Comparison of ENCODE assay signal across 8 mouse cellular contexts in the genomic region with DNA sequence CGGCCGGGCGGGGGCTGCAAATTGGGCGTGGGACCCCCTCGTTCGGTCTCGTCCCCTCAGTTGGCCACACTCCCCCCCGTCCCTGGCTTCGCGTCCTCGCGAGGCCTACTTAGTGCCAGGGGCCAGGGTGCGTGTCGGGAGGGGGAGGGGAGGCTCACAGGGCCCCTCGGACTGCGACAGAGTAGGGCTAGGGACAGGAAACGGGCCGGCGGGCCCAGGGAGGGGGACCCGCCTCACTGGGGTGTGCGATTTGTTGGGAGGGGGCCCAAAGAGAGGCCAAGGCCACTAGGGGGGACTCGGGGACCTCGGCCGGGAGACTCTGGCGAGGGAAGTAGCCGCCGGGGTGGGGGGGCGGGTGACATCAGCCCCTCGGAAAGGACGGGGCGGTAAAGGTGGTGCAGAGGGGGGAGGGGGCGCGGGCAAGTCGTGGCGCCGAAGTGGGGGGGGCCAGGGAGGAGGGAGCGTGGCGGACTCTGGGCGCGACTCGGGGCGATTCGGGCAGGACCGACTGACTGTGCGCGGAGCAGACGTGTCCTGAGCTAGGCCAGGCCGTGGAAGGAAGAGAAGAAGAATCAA. TPM values are rescaled to one million over a fixed set of nuclear protein-coding genes. Genes with fewer than 3 reads are reported as not detected.
DNase-seq lines count a peak whose midpoint lies in the region; ATAC-seq lines count a peak whose summit lies in the region.

No protein-coding gene starts in this region.

- H3K4me2 ChIP-seq in embryonic facial prominence, embryonic 15.5 days (replicated peaks) = peak overlapping the region; percentile 69
- H3K4me2 ChIP-seq in liver, embryonic 16.5 days (ENCODE audit: low read depth, low read length) = peak overlapping the region; percentile 97
- H3K4me2 ChIP-seq in neural tube, embryonic 13.5 days = peak overlapping the region; percentile 71

- under 1% methylated on average over 48 of the region's 48 CpGs for WGBS in embryonic facial prominence, embryonic 15.5 days
- 1% methylated on average over 48 of the region's 48 CpGs for WGBS in heart, embryonic 10.5 days
- WGBS in liver, embryonic 16.5 days (ENCODE audit: insufficient replicate concordance) = 1% methylated on average over 45 of the region's 48 CpGs
- 1% methylated on average over 44 of the region's 48 CpGs for WGBS in neural tube, embryonic 13.5 days

- H3K4me3 ChIP-seq in embryonic facial prominence, embryonic 15.5 days (replicated peaks) = peak overlapping the region; percentile 98
- peak overlapping the region; percentile 97 for H3K4me3 ChIP-seq in heart, embryonic 10.5 days
- H3K4me3 ChIP-seq in liver, embryonic 16.5 days (ENCODE audit: low read depth, low read length) = peak overlapping the region; percentile 95
- H3K4me3 ChIP-seq in neural tube, embryonic 13.5 days = peak overlapping the region; percentile 98

- peak overlapping the region; percentile 98 for H3K27ac ChIP-seq in embryonic facial prominence, embryonic 15.5 days (replicated peaks)
- peak overlapping the region; percentile 99 for H3K27ac ChIP-seq in heart, embryonic 10.5 days
- peak overlapping the region; percentile 90 for H3K27ac ChIP-seq in liver, embryonic 16.5 days (ENCODE audit: low read length)
- peak overlapping the region; percentile 100 for H3K27ac ChIP-seq in neural tube, embryonic 13.5 days (replicated peaks)

- H3K9ac ChIP-seq in embryonic facial prominence, embryonic 15.5 days = peak overlapping the region; percentile 100
- H3K9ac ChIP-seq in liver, embryonic 16.5 days (ENCODE audit: low read depth, low read length) = peak overlapping the region; percentile 96
- H3K9ac ChIP-seq in neural tube, embryonic 13.5 days = peak overlapping the region; percentile 100

- H3K9me3 ChIP-seq in embryonic facial prominence, embryonic 15.5 days (replicated peaks) = no peaks in the 10 kb centered on the region
- H3K9me3 ChIP-seq in heart, embryonic 10.5 days = 0 out of 2 replicates have a peak, but pooled peaks cover 3% of the 10 kb centered on the region
- H3K9me3 ChIP-seq in liver, embryonic 16.5 days (replicated peaks; ENCODE audit: control insufficient read depth, low read length) = no peaks in the 10 kb centered on the region; the same call in 1 of the 2 replicates
- no peaks in the 10 kb centered on the region for H3K9me3 ChIP-seq in neural tube, embryonic 13.5 days

- peaks cover 8% of the 10 kb centered on the region for H3K36me3 ChIP-seq in embryonic facial prominence, embryonic 15.5 days
- peaks cover 8% of the 10 kb centered on the region for H3K36me3 ChIP-seq in heart, embryonic 10.5 days
- peaks cover 6% of the 10 kb centered on the region for H3K36me3 ChIP-seq in liver, embryonic 16.5 days (ENCODE audit: control insufficient read depth, insufficient read depth)
- H3K36me3 ChIP-seq in neural tube, embryonic 13.5 days = peaks cover 3% of the 10 kb centered on the region; the same call in 1 of the 2 replicates

- H3K4me1 ChIP-seq in embryonic facial prominence, embryonic 15.5 days = peaks cover 49% of the 10 kb centered on the region
- H3K4me1 ChIP-seq in heart, embryonic 10.5 days = peaks cover 49% of the 10 kb centered on the region
- H3K4me1 ChIP-seq in liver, embryonic 16.5 days (ENCODE audit: control insufficient read depth, low read depth, low read length) = peaks cover 44% of the 10 kb centered on the region
- H3K4me1 ChIP-seq in neural tube, embryonic 13.5 days (replicated peaks) = peaks cover 62% of the 10 kb centered on the region

- peak; percentile 40 for ATAC-seq in embryonic facial prominence, embryonic 15.5 days (ENCODE audit: insufficient number of reproducible peaks, low FRiP score, low TSS enrichment, low read depth)
- peak; percentile 37 for ATAC-seq in liver, embryonic 16.5 days (ENCODE audit: low read depth)
- peak; percentile 66 for ATAC-seq in neural tube, embryonic 13.5 days (ENCODE audit: low read depth)

- no peaks in the 10 kb centered on the region for H3K27me3 ChIP-seq in embryonic facial prominence, embryonic 15.5 days
- H3K27me3 ChIP-seq in heart, embryonic 10.5 days (ENCODE audit: insufficient read depth, poor library complexity, severe bottlenecking) = no peaks in the 10 kb centered on the region
- H3K27me3 ChIP-seq in liver, embryonic 16.5 days (ENCODE audit: control insufficient read depth, insufficient read depth, low read depth, low read length) = no peaks in the 10 kb centered on the region
- no peaks in the 10 kb centered on the region for H3K27me3 ChIP-seq in neural tube, embryonic 13.5 days

- peak; percentile 73 for DNase-seq in CD4-positive helper T cell, adult 2 months (ENCODE audit: low read depth, low spot score)
- peak; percentile 45 to 63 for DNase-seq in adrenal gland, postnatal 4 days (ENCODE audit: low spot score in 2 of 2)
- DNase-seq in heart, embryonic 10.5 days (ENCODE audit: low spot score) = peak; percentile 92
- peak; percentile 70 for DNase-seq in kidney, adult 9 months
- DNase-seq in testis, postnatal 10 days (ENCODE audit: low spot score) = peak; percentile 87

RNA-seq across cellular contexts. Expression of gene Gm20721, which starts 15.8 kb away (rescaled TPM):
- 1 to 10 TPM; 2.1 to 2.2 TPM for total RNA-seq in adrenal gland, postnatal 4 days (2021)
- 26.0 and 38.6 TPM in 2 replicates for polyA plus RNA-seq in embryonic facial prominence, embryonic 15.5 days (2015; fragmentation: Nextera tagmentation; extraction: Ambion mirVana)
- polyA plus RNA-seq in heart, embryonic 10.5 days (2016; fragmentation: Nextera tagmentation; extraction: Ambion mirVana) = 7.1 and 20.6 TPM in 2 replicates
- 31.8 and 34.8 TPM in 2 replicates for polyA plus RNA-seq in liver, embryonic 16.5 days (2015; fragmentation: Nextera tagmentation; extraction: Ambion mirVana)
- polyA plus RNA-seq in neural tube, embryonic 13.5 days (2015; fragmentation: Nextera tagmentation; extraction: Ambion mirVana) = 14.3 and 28.0 TPM in 2 replicates

RNA-seq across cellular contexts. Expression of gene Gnas, which starts 46.6 kb away (rescaled TPM):
- total RNA-seq in adrenal gland, postnatal 4 days (2021) = 1,000 to 10,000 TPM; 3,043 to 3,192 TPM
- polyA plus RNA-seq in embryonic facial prominence, embryonic 15.5 days (2015; fragmentation: Nextera tagmentation; extraction: Ambion mirVana) = 2,102 and 2,156 TPM in 2 replicates
- polyA plus RNA-seq in heart, embryonic 10.5 days (2016; fragmentation: Nextera tagmentation; extraction: Ambion mirVana) = 964 and 1,128 TPM in 2 replicates
- polyA plus RNA-seq in liver, embryonic 16.5 days (2015; fragmentation: Nextera tagmentation; extraction: Ambion mirVana) = 181 and 231 TPM in 2 replicates
- polyA plus RNA-seq in neural tube, embryonic 13.5 days (2015; fragmentation: Nextera tagmentation; extraction: Ambion mirVana) = 1,617 and 1,631 TPM in 2 replicates

Comparison
In these comparisons a context has a peak if more than half of its experiments do, and no peak if none do; other contexts are left out.
1. Peak in every context shown above with its lines: DNase-seq, ATAC-seq, H3K4me3 ChIP-seq and H3K27ac ChIP-seq.